Mouse (Mus musculus): Measurements from ENCODE around the gene Sag. TPM values are rescaled to one million over a fixed set of nuclear protein-coding genes. Genes with fewer than 3 reads are reported as not detected.

Sag gene
- total and polyA plus RNA-seq, 3 experiments: 0.19 to 2.0 (median 1.0) TPM

- TF ChIP-seq MAX (IDR thresholded peaks at IDR 0.05; ENCODE audit: low read length) (peak; percentile 72), PAX5 (IDR thresholded peaks at IDR 0.05; ENCODE audit: low read length) (no peak), JUN (IDR thresholded peaks at IDR 0.05; ENCODE audit: insufficient read depth, low read depth, low read length) (no peak), GABPA (IDR thresholded peaks at IDR 0.05; ENCODE audit: insufficient replicate concordance, low read depth, low read length) (peak; percentile 14; the same call in 1 of the 2 replicates), ZC3H11A (IDR thresholded peaks at IDR 0.05; ENCODE audit: low read depth, low read length) (peak; percentile 54), NELFE (IDR thresholded peaks at IDR 0.05; ENCODE audit: low read depth, low read length) (peak; percentile 62; the same call in 1 of the 2 replicates), EP300 (IDR thresholded peaks at IDR 0.05; ENCODE audit: low read length) (peak; percentile 46; the same call in 1 of the 2 replicates), ZMIZ1 (IDR thresholded peaks at IDR 0.05; ENCODE audit: low read depth, low read length) (peak; percentile 85), POLR2AphosphoS2 (IDR thresholded peaks at IDR 0.05; ENCODE audit: low read depth, low read length) (peak; percentile 67; the same call in 1 of the 2 replicates), ETS1 (conservative IDR thresholded peaks at IDR 0.05; ENCODE audit: low read depth, low read length) (peak; percentile 76), ZKSCAN1 (IDR thresholded peaks at IDR 0.05; ENCODE audit: borderline replicate concordance, low read depth, low read length) (no peak; the same call in 1 of the 2 replicates), RCOR1 (conservative IDR thresholded peaks at IDR 0.05; ENCODE audit: low read depth, low read length) (peak; percentile 77; the same call in 1 of the 2 replicates), JUND (conservative IDR thresholded peaks at IDR 0.05; ENCODE audit: low read depth, low read length) (peak; percentile 65)
Measured at GRCm38 (mm10) chr1:87755641-87756470, 47.6 kb upstream of the Sag start, which contains the start of gene Atg16l1 (continued).

- H3K9ac ChIP-seq (ENCODE audit: insufficient read depth, low read depth): no peak overlapping the region
- H3K27ac ChIP-seq (ENCODE audit: insufficient read depth, low read depth): no peak overlapping the region
- H3K4me3 ChIP-seq (replicated peaks in 1 of 3; ENCODE audit: low read depth in 2 of 3, low read length in 2 of 3, poor library complexity in 1 of 3): no peak overlapping the region
- H3K4me1 ChIP-seq (ENCODE audit: control insufficient read depth in 1 of 2, insufficient read depth in 2 of 2): peaks cover 0 to 11% of the 10 kb centered on the region in 2 experiments; a peak in 2 of 4 replicates
- H3K27me3 ChIP-seq (replicated peaks): no peaks in the 10 kb centered on the region
- DNase-seq (ENCODE audit: extremely low read depth): no peak
- H3K36me3 ChIP-seq (replicated peaks in 1 of 2; ENCODE audit: control insufficient read depth in 1 of 2, insufficient read depth in 1 of 2, low read length in 1 of 2): peaks cover 71 to 97% of the 10 kb centered on the region in 2 experiments
- dilution Hi-C loops (cut with MboI; ENCODE audit: extremely low pct_ligation_motif_present, extremely low pct_unique_long_range_greater_than_20kb, low sequenced_read_pairs) (no loop called here), in situ Hi-C loops (cut with MboI; ENCODE audit: low pct_ligation_motif_present, low pct_unique_long_range_greater_than_20kb, low sequenced_read_pairs) (loop anchor here (10.0 kb wide), 1 partner anchor 161 kb away; no protein-coding TSS in a partner anchor)
- H3K9me3 ChIP-seq (replicated peaks; ENCODE audit: low read length): no peaks in the 10 kb centered on the region
- peaks cover 5% of the 10 kb centered on the region for H3K79me2 ChIP-seq (replicated peaks; ENCODE audit: control insufficient read depth, extremely low read depth, insufficient read depth, poor library complexity, severe bottlenecking)
- TF ChIP-seq JUN (IDR thresholded peaks at IDR 0.05; ENCODE audit: insufficient read depth, low read depth, low read length): no peak
- no peak for TF ChIP-seq SIN3A (IDR thresholded peaks at IDR 0.05; ENCODE audit: low read length)
- TF ChIP-seq MEF2A (IDR thresholded peaks at IDR 0.05; ENCODE audit: borderline replicate concordance, low read depth, low read length): no peak
- no peak for TF ChIP-seq SMC3 (IDR thresholded peaks at IDR 0.05; ENCODE audit: low read depth, low read length)
- TF ChIP-seq TCF12 (IDR thresholded peaks at IDR 0.05; ENCODE audit: low read depth, low read length): no peak
- TF ChIP-seq MXI1 (IDR thresholded peaks at IDR 0.05; ENCODE audit: low read depth, low read length): no peak
- no peak for TF ChIP-seq UBTF (IDR thresholded peaks at IDR 0.05; ENCODE audit: low read depth, low read length)
- no peak for TF ChIP-seq EP300 (IDR thresholded peaks at IDR 0.05; ENCODE audit: low read length)
- no peak overlapping the region for H3K4me2 ChIP-seq (ENCODE audit: insufficient read depth, low read depth, poor library complexity, severe bottlenecking)
Measured at GRCm38 (mm10) chr1:87763821-87764220, 39.7 kb upstream of the Sag start.
